Mouse (Mus musculus): Measurements from ENCODE around the gene Rad52.

- no peak for TF ChIP-seq CTCF (IDR thresholded peaks at IDR 0.05; ENCODE audit: control insufficient read depth, insufficient read depth, insufficient replicate concordance, low read depth, low read length)
- no peak for TF ChIP-seq POLR2A (IDR thresholded peaks at IDR 0.05; ENCODE audit: control insufficient read depth, low read depth, low read length)
Observed at GRCm38 (mm10) chr6:119860236-119860635, 42.3 kb upstream of the Rad52 start.
